Mouse (Mus musculus): Measurements from ENCODE around the gene Dll4. TPM values are rescaled to one million over a fixed set of nuclear protein-coding genes. Genes with fewer than 3 reads are reported as not detected.

Dll4 gene
- total RNA-seq, 2 experiments from 2014 or later, result 2.3 to 2.4 TPM

- intact Hi-C loops (cut with DNase I), result no loop called here
- no peak for TF ChIP-seq CTCF (IDR thresholded peaks at IDR 0.05)
- Histone ChIP-seq H3K4me3 (no peak overlapping the region), H3K27ac (no peak overlapping the region)
- DNase-seq (ENCODE audit: extremely low spot score in 1 of 2, low spot score in 2 of 2), result no peak
Measured at GRCm38 (mm10) chr2:119364969-119365368, 39.4 kb downstream of the Dll4 start.

DNA sequence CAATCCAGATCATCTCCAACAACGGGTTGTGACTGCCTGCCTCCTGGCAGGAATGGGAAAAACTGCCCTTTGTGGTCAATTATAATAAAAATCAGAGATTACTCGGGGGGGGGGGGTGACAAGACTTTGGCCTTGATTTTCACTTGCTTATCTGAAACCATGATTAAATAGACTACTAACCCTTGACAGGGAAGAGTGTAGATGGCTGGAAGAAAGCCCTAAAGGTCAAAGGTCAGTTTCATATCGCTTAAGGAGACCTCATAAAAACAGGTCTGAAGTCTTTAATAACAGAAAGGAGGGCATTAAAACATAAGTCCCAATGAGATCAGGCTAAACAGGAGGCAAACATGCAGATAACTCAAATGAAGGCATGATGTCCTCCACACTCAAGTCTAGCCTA, 41.8 kb downstream of the Dll4 start:
- no peak for TF ChIP-seq CTCF (IDR thresholded peaks at IDR 0.05)
- Histone ChIP-seq H3K27ac (no peak overlapping the region), H3K4me3 (no peak overlapping the region)
- DNase-seq (ENCODE audit: extremely low spot score in 1 of 2, low spot score in 2 of 2), result no peak
- intact Hi-C loops (cut with DNase I), result no loop called here

DNA sequence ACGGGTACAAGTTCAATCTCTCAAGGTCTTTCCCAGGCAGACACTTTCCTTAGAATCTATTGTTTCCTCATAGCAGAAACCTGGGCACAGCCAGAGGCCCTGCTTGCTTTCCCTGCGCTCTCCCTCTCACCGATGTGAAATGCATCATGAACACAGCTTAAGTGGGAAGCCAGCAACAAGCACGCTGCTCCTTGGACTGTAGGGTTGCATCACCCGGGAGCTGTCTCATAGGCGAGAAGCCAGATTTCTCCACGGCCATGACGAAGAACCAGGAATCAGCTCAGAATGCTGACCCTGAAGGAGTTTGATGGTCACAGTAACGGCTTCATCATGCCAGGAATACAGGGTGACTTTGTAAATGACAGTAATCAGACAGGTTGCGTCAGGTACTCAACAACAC, 44.5 kb downstream of the Dll4 start:
- H3K4me3 ChIP-seq, result no peak overlapping the region
- no peak for TF ChIP-seq CTCF (IDR thresholded peaks at IDR 0.05)
- intact Hi-C loops (cut with DNase I), result no loop called here

GRCm38 (mm10) chr2:119377286-119377685, 51.7 kb downstream of the Dll4 start:
- no peak for DNase-seq (ENCODE audit: extremely low spot score in 1 of 2, low spot score in 2 of 2)
- intact Hi-C loops (cut with DNase I), result no loop called here
- H3K4me3 ChIP-seq, result no peak overlapping the region
- TF ChIP-seq CTCF (IDR thresholded peaks at IDR 0.05), result no peak
- H3K27ac ChIP-seq, result no peak overlapping the region

More for the DNA sequence above, 44.5 kb downstream of the Dll4 start:
- H3K27ac ChIP-seq, result no peak overlapping the region
- no peak for DNase-seq (ENCODE audit: extremely low spot score in 1 of 2, low spot score in 2 of 2)

GRCm38 (mm10) chr2:119377826-119378225, 52.2 kb downstream of the Dll4 start:
- Histone ChIP-seq H3K27ac (no peak overlapping the region), H3K4me3 (no peak overlapping the region)
- intact Hi-C loops (cut with DNase I), result no loop called here
- DNase-seq (ENCODE audit: extremely low spot score in 1 of 2, low spot score in 2 of 2), result no peak
- TF ChIP-seq CTCF (IDR thresholded peaks at IDR 0.05), result no peak

DNA sequence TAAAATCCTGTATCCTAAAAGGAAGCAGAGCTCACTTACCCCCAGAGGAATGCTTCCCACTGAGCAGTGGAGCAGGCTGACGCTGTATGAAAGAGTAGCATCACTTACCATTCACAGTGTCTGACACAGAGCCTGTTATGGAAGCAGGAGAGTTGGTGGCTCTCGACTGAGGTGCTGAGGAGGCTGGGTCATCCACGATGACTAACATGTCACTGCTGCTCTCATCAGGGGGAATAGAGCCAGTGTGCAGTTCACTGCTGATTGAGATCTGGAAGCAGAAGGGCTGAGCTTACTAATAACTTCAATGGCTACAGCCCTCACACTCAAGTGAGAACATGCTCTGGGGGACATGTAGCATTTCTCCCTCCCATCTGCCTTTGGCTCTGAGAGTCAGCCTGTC, 53.9 kb downstream of the Dll4 start:
- Histone ChIP-seq H3K4me3 (no peak overlapping the region), H3K27ac (no peak overlapping the region)
- intact Hi-C loops (cut with DNase I), result no loop called here
- no peak for DNase-seq (ENCODE audit: extremely low spot score in 1 of 2, low spot score in 2 of 2)
- no peak for TF ChIP-seq CTCF (IDR thresholded peaks at IDR 0.05)

Other genes with a start within 250 kb of the Dll4 start
- under 1 TPM; 0.82 to 0.97 TPM for gene Rad51, start 213.0 kb upstream of the Dll4 start, total RNA-seq (2021)
- 10 to 100 TPM; 62.4 to 62.9 TPM for gene Rmdn3, start 168.8 kb upstream of the Dll4 start, total RNA-seq (2021)
- not detected for gene Gchfr, start 158.0 kb upstream of the Dll4 start, total RNA-seq (2021)
- gene Gm14137, start 151.3 kb upstream of the Dll4 start, total RNA-seq (2021), result not detected
- gene Zfyve19, start 117.2 kb upstream of the Dll4 start, total RNA-seq (2021), result 10 to 100 TPM; 38.0 to 41.9 TPM
- gene Dnajc17, start 117.0 kb upstream of the Dll4 start, total RNA-seq (2021), result 10 to 100 TPM; 15.5 to 19.3 TPM
- not detected for gene Ppp1r14d, start 95.9 kb upstream of the Dll4 start, total RNA-seq (2021)
- gene Spint1, start 88.4 kb upstream of the Dll4 start, total RNA-seq (2021), result 1 to 10 TPM in 1 of 2 experiments, under 1 TPM in 1; 0.96 to 1.2 TPM
- gene Rhov, start 54.5 kb upstream of the Dll4 start, total RNA-seq (2021), result 10 to 100 TPM in 1 of 2 experiments, 1 to 10 TPM in 1; 9.8 to 11.1 TPM
- gene Vps18, start 37.0 kb upstream of the Dll4 start, total RNA-seq (2021), result 10 to 100 TPM; 47.2 to 50.8 TPM
- gene Chac1, start 25.4 kb downstream of the Dll4 start, total RNA-seq (2021), result 1 to 10 TPM; 7.5 to 8.7 TPM
- gene Ino80, start 151.9 kb downstream of the Dll4 start, total RNA-seq (2021), result 10 to 100 TPM; 22.0 to 22.6 TPM
- under 1 TPM; 0.50 to 0.61 TPM for gene Exd1, start 221.8 kb downstream of the Dll4 start, total RNA-seq (2021)
- 100 to 1,000 TPM; 173 to 174 TPM for gene Chp1, start 221.9 kb downstream of the Dll4 start, total RNA-seq (2021)

Measured in left cerebral cortex, adult 2 months (tissue).